Mouse (Mus musculus) adrenal gland, postnatal 36 days (tissue): ENCODE results near the gene Gm17087. TPM values are rescaled to one million over a fixed set of nuclear protein-coding genes. Genes with fewer than 3 reads are reported as not detected.
A peak's percentile ranks its signal among the peaks of the same experiment; 100 is the strongest.

Source experiments
- DNase-seq, 2 experiments: peaks; one replicate each; pipeline ENCODE4 v3.0.0; 2021; ENCODE audit warnings: mixed read lengths in 1 of 2
- long read RNA-seq, 2 experiments: library from polyadenylated mRNA; stranded (forward); transcript quantifications; one replicate each; pipeline ENCODE4 v2.0.0; 2021; ENCODE audit warnings: borderline sequencing depth in 2 of 2
- total RNA-seq, 2 experiments: library from RNA; stranded (reverse); gene quantifications; 2 replicates each; pipeline ENCODE4 v1.2.3; 2021

Gene Gm17087
- total RNA-seq = not detected
- long read RNA-seq, experiment 1 = 0 reads
- long read RNA-seq, experiment 2 = 0 reads

- no peak for DNase-seq
Measured at GRCm38 (mm10) chr17:8566850-8567249, at the start of gene Gm17087. Gene Gm17087, minus strand, starts transcription at chr17:8566950.

GRCm38 (mm10) chr17:8613882-8614551 lies 47.3 kb upstream of the Gm17087 start:
- peak; percentile 82 to 83 for DNase-seq

GRCm38 (mm10) chr17:8611916-8612315 lies 45.2 kb upstream of the Gm17087 start:
- DNase-seq = no peak

- no peak for DNase-seq
Measured at GRCm38 (mm10) chr17:8606695-8607094, 39.9 kb upstream of the Gm17087 start.

- DNase-seq = no peak
Measured at GRCm38 (mm10) chr17:8605921-8606320, 39.2 kb upstream of the Gm17087 start.

- DNase-seq = no peak
Measured at GRCm38 (mm10) chr17:8602976-8603375, 36.2 kb upstream of the Gm17087 start.

- DNase-seq = peak; percentile 65 to 67
Measured at GRCm38 (mm10) chr17:8597790-8598189, 31.0 kb upstream of the Gm17087 start.

- peak; percentile 77 to 86 for DNase-seq
Measured at GRCm38 (mm10) chr17:8592427-8593277, 25.9 kb upstream of the Gm17087 start.

GRCm38 (mm10) chr17:8581579-8581978 lies 14.8 kb upstream of the Gm17087 start:
- no peak for DNase-seq

- no peak for DNase-seq
Measured at GRCm38 (mm10) chr17:8580360-8580759, 13.6 kb upstream of the Gm17087 start.

- no peak for DNase-seq
Measured at GRCm38 (mm10) chr17:8573542-8574260, 7.0 kb upstream of the Gm17087 start.

- no peak for DNase-seq
Measured at GRCm38 (mm10) chr17:8562886-8563280, 3.9 kb downstream of the Gm17087 start.

- DNase-seq = peak; percentile 69 to 72
Measured at GRCm38 (mm10) chr17:8562101-8562885, 4.5 kb downstream of the Gm17087 start.

GRCm38 (mm10) chr17:8557926-8558325 lies 8.8 kb downstream of the Gm17087 start:
- no peak for DNase-seq

GRCm38 (mm10) chr17:8556223-8556622 lies 10.5 kb downstream of the Gm17087 start:
- no peak for DNase-seq

- no peak for DNase-seq
Measured at GRCm38 (mm10) chr17:8555785-8556184, 11.0 kb downstream of the Gm17087 start.

- DNase-seq = no peak
Measured at GRCm38 (mm10) chr17:8554219-8554618, 12.5 kb downstream of the Gm17087 start.

- no peak for DNase-seq
Measured at GRCm38 (mm10) chr17:8553601-8554000, 13.1 kb downstream of the Gm17087 start.

GRCm38 (mm10) chr17:8552346-8553035 lies 14.3 kb downstream of the Gm17087 start:
- DNase-seq = peak; percentile 8 to 36

- no peak for DNase-seq
Measured at GRCm38 (mm10) chr17:8551641-8552040, 15.1 kb downstream of the Gm17087 start.

- DNase-seq = peak in 1 of 2 experiments; percentile 30
Measured at GRCm38 (mm10) chr17:8548733-8549132, 18.0 kb downstream of the Gm17087 start.
